Comparison of ENCODE assay signal across 11 mouse cellular contexts in the genomic region with DNA sequence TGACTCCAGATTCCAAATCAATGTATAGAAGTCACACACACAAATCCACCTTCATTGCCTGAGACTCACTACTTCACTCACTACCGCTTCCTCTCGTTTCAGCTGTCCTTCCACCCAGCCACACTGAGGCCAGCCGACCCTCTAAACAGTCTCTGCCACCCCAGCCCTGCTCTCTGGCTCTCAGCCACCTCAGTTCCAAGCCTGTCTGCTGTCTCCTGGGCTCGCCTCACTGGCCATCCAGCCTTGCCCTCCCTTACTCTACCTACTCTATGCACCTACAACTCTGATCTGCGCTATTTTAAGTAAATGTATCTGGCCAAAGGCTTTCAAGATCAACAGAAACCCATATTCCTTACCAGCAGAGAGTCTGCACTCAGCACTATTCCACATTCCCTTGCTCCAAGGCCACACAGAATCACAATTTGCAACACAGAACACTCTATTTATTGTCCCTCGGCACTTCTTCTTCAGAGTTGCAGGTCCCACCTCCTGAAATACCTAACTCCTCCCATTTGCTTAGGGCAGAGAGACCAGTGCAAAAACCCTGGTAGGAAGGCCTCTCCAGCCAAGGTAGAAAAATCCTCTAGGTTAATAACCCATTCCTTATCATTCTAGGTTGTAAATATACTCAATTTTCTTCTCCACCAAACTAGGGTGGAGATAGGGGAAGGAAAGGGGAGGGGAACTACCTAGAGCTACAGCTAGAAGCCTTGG. TPM values are rescaled to one million over a fixed set of nuclear protein-coding genes. Genes with fewer than 3 reads are reported as not detected.
A peak's percentile ranks its signal among the peaks of the same experiment; 100 is the strongest.
DNase-seq lines count a peak whose midpoint lies in the region; ATAC-seq and TF ChIP-seq lines count a peak whose summit lies in the region.
"Had no signal": no experiment of that assay in that cellular context is flagged by ENCODE, and none has a peak within 500 bp of the region (broad histone marks: within the 10 kb centered on the region; RNA-seq: fewer than 3 reads in every experiment).

No protein-coding gene starts in this region.

- H3K27ac ChIP-seq in kidney, postnatal 0 days = 0 out of 2 replicates have a peak overlapping the region, but pooled peaks have one; percentile 25
- peak overlapping the region; percentile 57 for H3K27ac ChIP-seq in intestine, postnatal 0 days (ENCODE audit: low read depth, low read length)
- H3K27ac ChIP-seq: lung, embryonic 15.5 days had no signal

- peak; percentile 29 for DNase-seq in adrenal gland, postnatal 14 days
- DNase-seq in adrenal gland, adult 8-10 months = no peak
- DNase-seq in kidney, postnatal 0 days (ENCODE audit: low spot score) = no peak
- DNase-seq in kidney, adult 9 months = no peak
- peak; percentile 87 for DNase-seq in R1 (ENCODE audit: low read depth, low spot score)
- no peak for DNase-seq in left cerebral cortex, adult 18-20 months (ENCODE audit: low spot score in 2 of 2)
- DNase-seq: B cell, adult 2 months; layer of hippocampus, postnatal 36 days had no signal

- peaks cover 18% of the 10 kb centered on the region; the same call in 1 of the 2 replicates for H3K4me1 ChIP-seq in kidney, postnatal 0 days (replicated peaks; ENCODE audit: insufficient read depth, low read length)
- H3K4me1 ChIP-seq in intestine, postnatal 0 days (replicated peaks; ENCODE audit: control insufficient read depth, insufficient read depth, low read length) = peaks cover 8% of the 10 kb centered on the region

- TF ChIP-seq CTCF in kidney, postnatal 0 days (IDR thresholded peaks at IDR 0.05; ENCODE audit: low read depth) = no peak
- TF ChIP-seq CTCF in intestine, postnatal 0 days (IDR thresholded peaks at IDR 0.05; ENCODE audit: low read depth) = no peak

- H3K4me3 ChIP-seq in kidney, postnatal 0 days (replicated peaks; ENCODE audit: low read depth, low read length) = no peak overlapping the region
- no peak overlapping the region for H3K4me3 ChIP-seq in intestine, postnatal 0 days (ENCODE audit: low read depth, low read length)
- H3K4me3 ChIP-seq: lung, embryonic 15.5 days had no signal

- 0 out of 2 replicates have a peak overlapping the region, but pooled peaks have one; percentile 20 for H3K9ac ChIP-seq in kidney, postnatal 0 days (ENCODE audit: low read depth, low read length)
- no peak overlapping the region for H3K9ac ChIP-seq in intestine, postnatal 0 days (ENCODE audit: low read depth, low read length)
- H3K9ac ChIP-seq: lung, embryonic 15.5 days had no signal

- no peak overlapping the region for H3K4me2 ChIP-seq in kidney, postnatal 0 days (ENCODE audit: low read length)
- H3K4me2 ChIP-seq in intestine, postnatal 0 days (replicated peaks; ENCODE audit: low read depth) = peak overlapping the region; percentile 39
- H3K4me2 ChIP-seq: lung, embryonic 15.5 days had no signal

- 53% methylated on average over 6 of the region's 6 CpGs for WGBS in kidney, postnatal 0 days
- 45% methylated on average over 6 of the region's 6 CpGs for WGBS in intestine, postnatal 0 days

- H3K27me3 ChIP-seq in kidney, postnatal 0 days (ENCODE audit: insufficient read depth, low read length) = no peaks in the 10 kb centered on the region
- no peaks in the 10 kb centered on the region for H3K27me3 ChIP-seq in intestine, postnatal 0 days (replicated peaks; ENCODE audit: control insufficient read depth, insufficient read depth, low read length)
- H3K27me3 ChIP-seq: lung, embryonic 15.5 days had no signal

- H3K9me3 ChIP-seq in kidney, postnatal 0 days (replicated peaks; ENCODE audit: low read length) = no peaks in the 10 kb centered on the region
- H3K9me3 ChIP-seq in intestine, postnatal 0 days (ENCODE audit: control insufficient read depth) = no peaks in the 10 kb centered on the region
- H3K9me3 ChIP-seq: lung, embryonic 15.5 days had no signal

- no peak for ATAC-seq in kidney, postnatal 0 days (replicated peaks; ENCODE audit: low FRiP score, low read depth)
- 0 out of 2 replicates have a peak, but pooled peaks have one; percentile 16 for ATAC-seq in intestine, postnatal 0 days
- no peak for ATAC-seq in activated CD4-positive, CD25-positive, alpha-beta regulatory T cell, adult 4 months

- H3K36me3 ChIP-seq in kidney, postnatal 0 days (ENCODE audit: insufficient read depth, low read length) = peaks cover 5% of the 10 kb centered on the region; the same call in 1 of the 2 replicates
- peaks cover 6% of the 10 kb centered on the region for H3K36me3 ChIP-seq in intestine, postnatal 0 days (ENCODE audit: control insufficient read depth, insufficient read depth)

RNA-seq across cellular contexts. Expression of gene Ino80d, which starts 6.7 kb away (rescaled TPM):
- 29.3 and 32.2 TPM in 2 replicates for total RNA-seq in adrenal gland, postnatal 14 days (2021)
- 10 to 100 TPM; 27.2 to 40.6 (median 31.4) TPM for total RNA-seq in adrenal gland, adult 8-10 months (2022)
- 6.2 and 6.5 TPM in 2 replicates for polyA plus RNA-seq in kidney, postnatal 0 days (2015; fragmentation: Nextera tagmentation; extraction: Ambion mirVana)
- 5.7 and 6.7 TPM in 2 replicates for polyA plus RNA-seq in intestine, postnatal 0 days (2015; fragmentation: Nextera tagmentation; extraction: Ambion mirVana)
- 10 to 100 TPM; 28.6 to 28.7 TPM for total RNA-seq in left cerebral cortex, adult 18-20 months (2021)
- polyA plus RNA-seq in activated CD4-positive, CD25-positive, alpha-beta regulatory T cell, adult 4 months (2017; shearing (Covaris generic)) = 10 to 100 TPM; 20.9 to 23.0 TPM

Comparison
In these comparisons a context has a peak if more than half of its experiments do, and no peak if none do; other contexts are left out.
1. DNase-seq: peak in adrenal gland, postnatal 14 days (single experiment) and R1 (single experiment); none in adrenal gland, adult 8-10 months (single experiment), kidney, postnatal 0 days (single experiment), kidney, adult 9 months (single experiment) and left cerebral cortex, adult 18-20 months (0 of 2).